Comparison of ENCODE assay signal across 9 mouse cellular contexts in genomic region chr5:34951161-34951834, GRCm38 (mm10). TPM values are rescaled to one million over a fixed set of nuclear protein-coding genes. Genes with fewer than 3 reads are reported as not detected.
DNase-seq lines count a peak whose midpoint lies in the region; ATAC-seq lines count a peak whose summit lies in the region.
"Had no signal": no experiment of that assay in that cellular context is flagged by ENCODE, and none has a peak within 500 bp of the region (broad histone marks: within the 10 kb centered on the region; RNA-seq: fewer than 3 reads in every experiment).

No protein-coding gene starts in this region.

- no peak for ATAC-seq in cerebellum, adult (ENCODE audit: insufficient number of reproducible peaks, low FRiP score, low TSS enrichment)
- ATAC-seq in embryonic facial prominence, embryonic 11.5 days (replicated peaks; ENCODE audit: insufficient number of reproducible peaks, low FRiP score, low TSS enrichment, low read depth) = no peak
- ATAC-seq in heart, embryonic 12.5 days (ENCODE audit: insufficient number of reproducible peaks, low FRiP score) = no peak

- no peak overlapping the region for H3K27ac ChIP-seq in embryonic facial prominence, embryonic 11.5 days (replicated peaks; ENCODE audit: low read depth, low read length)
- H3K27ac ChIP-seq in heart, embryonic 12.5 days (ENCODE audit: poor library complexity, severe bottlenecking) = 0 out of 2 replicates have a peak overlapping the region, but pooled peaks have one; percentile 14

- 93% methylated on average over 8 of the region's 8 CpGs for WGBS in embryonic facial prominence, embryonic 11.5 days
- WGBS in heart, embryonic 12.5 days = 93% methylated on average over 8 of the region's 8 CpGs

- no peaks in the 10 kb centered on the region for H3K27me3 ChIP-seq in embryonic facial prominence, embryonic 11.5 days (ENCODE audit: control insufficient read depth, insufficient read depth, low read length)
- H3K27me3 ChIP-seq in heart, embryonic 12.5 days (replicated peaks) = no peaks in the 10 kb centered on the region

- no peaks in the 10 kb centered on the region for H3K9me3 ChIP-seq in embryonic facial prominence, embryonic 11.5 days (replicated peaks; ENCODE audit: control insufficient read depth, low read length)
- 0 out of 2 replicates have a peak, but pooled peaks cover 3% of the 10 kb centered on the region for H3K9me3 ChIP-seq in heart, embryonic 12.5 days (replicated peaks)

- DNase-seq in cerebellum, postnatal 14 days = peak; percentile 74 to 85
- DNase-seq in embryonic facial prominence, embryonic 11.5 days (ENCODE audit: low spot score) = no peak
- peak; percentile 44 to 52 for DNase-seq in kidney, postnatal 4 days
- no peak for DNase-seq in frontal cortex, postnatal 25 days (ENCODE audit: low spot score in 2 of 2)
- no peak for DNase-seq in Muller cell, postnatal 12 days (ENCODE audit: inconsistent ontology term)
- DNase-seq in retina, postnatal 1 day = no peak

- H3K9ac ChIP-seq in embryonic facial prominence, embryonic 11.5 days (replicated peaks; ENCODE audit: low read length) = no peak overlapping the region
- no peak overlapping the region for H3K9ac ChIP-seq in heart, embryonic 12.5 days

- H3K4me2 ChIP-seq in embryonic facial prominence, embryonic 11.5 days (ENCODE audit: low read depth, low read length) = peak overlapping the region; percentile 10; the same call in 1 of the 2 replicates
- peak overlapping the region; percentile 82 for H3K4me2 ChIP-seq in heart, embryonic 12.5 days

- H3K36me3 ChIP-seq in embryonic facial prominence, embryonic 11.5 days (replicated peaks; ENCODE audit: control insufficient read depth, insufficient read depth, low read depth, low read length) = no peaks in the 10 kb centered on the region
- H3K36me3 ChIP-seq in heart, embryonic 12.5 days = peaks cover 12% of the 10 kb centered on the region

- no peak overlapping the region for H3K4me3 ChIP-seq in embryonic facial prominence, embryonic 11.5 days (ENCODE audit: low read depth, low read length)
- no peak overlapping the region for H3K4me3 ChIP-seq in heart, embryonic 12.5 days

- H3K4me1 ChIP-seq in embryonic facial prominence, embryonic 11.5 days (ENCODE audit: control insufficient read depth, insufficient read depth, low read length) = no peaks in the 10 kb centered on the region; the same call in 1 of the 2 replicates
- H3K4me1 ChIP-seq in heart, embryonic 12.5 days (replicated peaks) = peaks cover 58% of the 10 kb centered on the region

RNA-seq across cellular contexts. Expression of gene Rgs12, which starts 2.1 kb away (rescaled TPM):
- polyA plus RNA-seq in embryonic facial prominence, embryonic 11.5 days (2014; fragmentation: Nextera tagmentation; extraction: Ambion mirVana) = 33.7 and 34.4 TPM in 2 replicates
- 34.2 and 35.6 TPM in 2 replicates for polyA plus RNA-seq in heart, embryonic 12.5 days (2016; fragmentation: Nextera tagmentation; extraction: Ambion mirVana)

RNA-seq across cellular contexts. Expression of gene Msantd1, which starts 43.5 kb away (rescaled TPM):
- polyA plus RNA-seq in embryonic facial prominence, embryonic 11.5 days (2014; fragmentation: Nextera tagmentation; extraction: Ambion mirVana) = 0.80 and 0.84 TPM in 2 replicates
- polyA plus RNA-seq in heart, embryonic 12.5 days (2016; fragmentation: Nextera tagmentation; extraction: Ambion mirVana) = 0.31 and 0.62 TPM in 2 replicates
- polyA plus RNA-seq: C2C12 had no signal

Comparison
In these comparisons a context has a peak if more than half of its experiments do, and no peak if none do; other contexts are left out.
1. DNase-seq: peak in cerebellum, postnatal 14 days (2 of 2) and kidney, postnatal 4 days (2 of 2); none in embryonic facial prominence, embryonic 11.5 days (single experiment), frontal cortex, postnatal 25 days (0 of 2), Muller cell, postnatal 12 days (single experiment) and retina, postnatal 1 day (single experiment).